Mouse (Mus musculus) limb, embryonic 13.5 days (tissue): Measurements from ENCODE around the gene Rpl31. TPM values are rescaled to one million over a fixed set of nuclear protein-coding genes. Genes with fewer than 3 reads are reported as not detected.

Source experiments
- ATAC-seq: fragments of 200-750 bp; cut with Nextera tagmentation; 2 replicates; pipeline ENCODE4 v1.8.0; 2017; ENCODE audit warnings: low read depth, moderate number of reproducible peaks, moderate TSS enrichment; ENCODE audit not compliant: low FRiP score
- H3K27ac ChIP-seq: fragments of 300-500 bp; sonication (generic); 2 replicates; pipeline ENCODE4 v1.5.1; 2015; ENCODE audit warnings: inconsistent platforms, mild to moderate bottlenecking, moderate library complexity
- H3K27me3 ChIP-seq: fragments of 300-500 bp; sonication (generic); 2 replicates; pipeline ENCODE4 v1.6.1; 2015; ENCODE audit warnings: mild to moderate bottlenecking, inconsistent platforms
- H3K36me3 ChIP-seq: fragments of 300-500 bp; sonication (generic); 2 replicates; pipeline ENCODE4 v1.6.1; 2015; ENCODE audit warnings: inconsistent platforms, mild to moderate bottlenecking, moderate library complexity
- H3K4me1 ChIP-seq: fragments of 300-500 bp; sonication (generic); 2 replicates; pipeline ENCODE4 v1.6.1; 2015; ENCODE audit warnings: inconsistent platforms
- H3K4me2 ChIP-seq: fragments of 300-500 bp; sonication (generic); replicated peaks from 2 replicates; pipeline ENCODE4 v1.6.1; 2015; ENCODE audit warnings: inconsistent platforms, mild to moderate bottlenecking, moderate library complexity
- H3K4me3 ChIP-seq: fragments of 300-500 bp; sonication (generic); 2 replicates; pipeline ENCODE4 v1.5.1; 2015; ENCODE audit warnings: moderate library complexity, mild to moderate bottlenecking, inconsistent platforms
- H3K9ac ChIP-seq: fragments of 300-500 bp; sonication (generic); 2 replicates; pipeline ENCODE4 v1.6.1; 2015; ENCODE audit warnings: mild to moderate bottlenecking, inconsistent platforms
- H3K9me3 ChIP-seq: fragments of 300-500 bp; sonication (generic); 2 replicates; pipeline ENCODE4 v1.6.1; 2016; ENCODE audit warnings: inconsistent platforms
- WGBS: fragments of 180-500 bp; shearing (Covaris S2); methylation state at CpG from one replicate; pipeline ENCODE4 v1.1.7; 2015; 5-methylcytosine and 5-hydroxymethylcytosine counted together
- polyA plus RNA-seq: library from polyadenylated mRNA; unstranded; fragments of >200 nt; fragmentation: Nextera tagmentation; extraction: Ambion mirVana; gene quantifications from 2 replicates; pipeline ENCODE4 v1.2.1, GENCODE M21; 2015

The Rpl31 gene
- polyA plus RNA-seq, 1 experiment from 2014 or later: 514 TPM

DNA sequence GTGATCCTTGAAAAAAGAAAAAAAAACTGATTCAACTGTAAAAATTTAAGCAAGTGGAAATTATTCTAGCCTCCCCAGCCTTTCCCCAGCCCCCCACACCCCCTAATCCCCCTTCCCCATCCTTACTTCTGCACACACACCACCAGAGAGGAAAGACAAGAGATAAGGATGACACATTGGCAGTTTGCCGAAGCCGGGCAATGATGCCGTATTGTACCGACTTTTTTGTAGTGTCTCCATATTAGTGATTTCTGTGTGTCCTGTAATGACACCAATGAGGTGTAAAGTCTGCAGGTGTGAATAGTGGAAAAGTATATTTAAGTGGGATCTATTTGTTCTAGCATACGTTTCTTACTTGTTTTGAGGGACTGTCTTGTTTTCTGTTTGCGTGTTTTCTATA is 27.5 kb upstream of the Rpl31 start:
- peaks cover 13% of the 10 kb centered on the region for H3K4me1 ChIP-seq
- WGBS: 86% methylated on average over 6 of the region's 6 CpGs
- no peak overlapping the region for H3K9ac ChIP-seq
- no peak for ATAC-seq
- H3K9me3 ChIP-seq: no peaks in the 10 kb centered on the region
- no peak overlapping the region for H3K27ac ChIP-seq
- H3K27me3 ChIP-seq: peaks cover 26% of the 10 kb centered on the region
- H3K4me2 ChIP-seq: no peak overlapping the region
- H3K36me3 ChIP-seq: no peaks in the 10 kb centered on the region
- H3K4me3 ChIP-seq: no peak overlapping the region

- H3K27ac ChIP-seq: no peak overlapping the region
- peaks cover 8% of the 10 kb centered on the region for H3K4me1 ChIP-seq
- no peak overlapping the region for H3K4me2 ChIP-seq
- ATAC-seq: peak; percentile 28; the same call in 1 of the 2 replicates
- peaks cover 29% of the 10 kb centered on the region for H3K27me3 ChIP-seq
- 15% methylated on average over 8 of the region's 8 CpGs for WGBS
- H3K4me3 ChIP-seq: no peak overlapping the region
- no peaks in the 10 kb centered on the region for H3K36me3 ChIP-seq
- no peaks in the 10 kb centered on the region for H3K9me3 ChIP-seq
- H3K9ac ChIP-seq: no peak overlapping the region
Measured at GRCm38 (mm10) chr1:39340647-39341046, 27.0 kb upstream of the Rpl31 start.

GRCm38 (mm10) chr1:39341807-39342206 is 25.8 kb upstream of the Rpl31 start:
- H3K9me3 ChIP-seq: no peaks in the 10 kb centered on the region
- no peak overlapping the region for H3K27ac ChIP-seq
- no peaks in the 10 kb centered on the region for H3K4me1 ChIP-seq
- peaks cover 23% of the 10 kb centered on the region for H3K27me3 ChIP-seq
- H3K4me3 ChIP-seq: no peak overlapping the region
- no peak for ATAC-seq
- H3K9ac ChIP-seq: no peak overlapping the region
- H3K36me3 ChIP-seq: no peaks in the 10 kb centered on the region
- WGBS: 73% methylated on average over 4 of the region's 4 CpGs
- no peak overlapping the region for H3K4me2 ChIP-seq

- ATAC-seq: no peak
- Histone ChIP-seq H3K27me3 (peaks cover 16% of the 10 kb centered on the region), H3K27ac (no peak overlapping the region), H3K4me3 (no peak overlapping the region), H3K4me2 (no peak overlapping the region), H3K9ac (no peak overlapping the region), H3K9me3 (no peaks in the 10 kb centered on the region), H3K36me3 (no peaks in the 10 kb centered on the region), H3K4me1 (no peaks in the 10 kb centered on the region)
- 78% methylated on average over 5 of the region's 5 CpGs for WGBS
Measured at GRCm38 (mm10) chr1:39343242-39343641, 24.4 kb upstream of the Rpl31 start.

- H3K27ac ChIP-seq: no peak overlapping the region
- H3K9ac ChIP-seq: no peak overlapping the region
- H3K4me3 ChIP-seq: no peak overlapping the region
- H3K9me3 ChIP-seq: no peaks in the 10 kb centered on the region
- 0 out of 2 replicates have a peak, but pooled peaks cover 6% of the 10 kb centered on the region for H3K27me3 ChIP-seq
- no peak for ATAC-seq
- no peaks in the 10 kb centered on the region for H3K36me3 ChIP-seq
- 62% methylated on average over 21 of the region's 21 CpGs for WGBS
- H3K4me1 ChIP-seq: no peaks in the 10 kb centered on the region
- no peak overlapping the region for H3K4me2 ChIP-seq
Measured at GRCm38 (mm10) chr1:39344981-39345600, 22.6 kb upstream of the Rpl31 start.

DNA sequence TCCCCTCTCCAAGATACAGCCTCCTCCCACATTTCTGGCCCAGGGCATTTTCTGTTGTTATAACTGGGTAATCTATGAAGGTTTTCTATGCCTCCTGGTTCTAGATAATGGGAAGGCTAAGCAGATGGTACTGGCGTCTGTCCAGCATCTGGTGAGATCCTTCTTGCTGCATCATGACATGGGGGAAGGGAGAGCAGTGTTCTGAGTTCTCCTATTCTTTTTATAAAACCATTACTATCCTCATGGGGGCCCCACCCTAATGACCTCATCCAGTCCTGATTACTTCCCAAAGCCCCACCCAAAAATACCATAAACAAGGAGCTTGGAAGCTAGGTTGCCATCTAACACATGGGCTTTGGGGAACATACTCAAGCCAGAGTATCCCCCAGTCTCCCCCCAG is 18.6 kb upstream of the Rpl31 start:
- no peaks in the 10 kb centered on the region for H3K9me3 ChIP-seq
- H3K36me3 ChIP-seq: no peaks in the 10 kb centered on the region
- no peak overlapping the region for H3K4me3 ChIP-seq
- 73% methylated on average over 1 of the region's 1 CpGs for WGBS
- no peak for ATAC-seq
- H3K27ac ChIP-seq: no peak overlapping the region
- H3K27me3 ChIP-seq: 0 out of 2 replicates have a peak, but pooled peaks cover 6% of the 10 kb centered on the region
- no peaks in the 10 kb centered on the region for H3K4me1 ChIP-seq
- H3K4me2 ChIP-seq: no peak overlapping the region
- no peak overlapping the region for H3K9ac ChIP-seq

DNA sequence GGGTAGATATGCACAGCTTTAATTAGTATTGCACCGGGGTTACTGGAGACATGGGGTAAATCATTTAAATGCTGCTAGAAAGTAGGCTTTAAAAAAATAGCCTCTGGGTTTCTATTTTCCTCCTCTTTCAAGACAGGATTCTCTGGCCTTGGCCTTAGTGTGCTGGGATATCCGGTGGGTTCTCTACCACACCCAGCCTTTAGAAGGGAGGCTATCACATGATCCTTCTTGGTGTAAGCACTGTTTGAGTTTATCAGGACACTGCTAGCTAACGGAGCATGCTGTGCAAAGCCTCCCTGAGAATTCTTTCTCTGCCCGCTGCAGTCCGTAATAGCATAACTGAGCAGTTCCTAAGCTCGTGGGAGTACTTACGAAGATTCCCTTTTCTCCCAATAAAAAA is 18.2 kb upstream of the Rpl31 start:
- no peak for ATAC-seq
- WGBS: 84% methylated on average over 7 of the region's 7 CpGs

GRCm38 (mm10) chr1:39361754-39362514 is 5.7 kb upstream of the Rpl31 start:
- Histone ChIP-seq H3K4me3 (peak overlapping the region; percentile 27), H3K27ac (no peak overlapping the region), H3K9ac (peak overlapping the region; percentile 55), H3K4me1 (peaks cover 4% of the 10 kb centered on the region), H3K4me2 (peak overlapping the region; percentile 63), H3K9me3 (no peaks in the 10 kb centered on the region), H3K36me3 (no peaks in the 10 kb centered on the region), H3K27me3 (peaks cover 15% of the 10 kb centered on the region; the same call in 1 of the 2 replicates)
- no peak for ATAC-seq
- 27% methylated on average over 24 of the region's 24 CpGs for WGBS

More for the DNA sequence above, 18.2 kb upstream of the Rpl31 start:
- no peak overlapping the region for H3K27ac ChIP-seq
- no peak overlapping the region for H3K4me3 ChIP-seq
- H3K9ac ChIP-seq: no peak overlapping the region
- H3K4me2 ChIP-seq: no peak overlapping the region
- H3K36me3 ChIP-seq: no peaks in the 10 kb centered on the region
- no peaks in the 10 kb centered on the region for H3K9me3 ChIP-seq
- no peaks in the 10 kb centered on the region for H3K4me1 ChIP-seq
- H3K27me3 ChIP-seq: 0 out of 2 replicates have a peak, but pooled peaks cover 6% of the 10 kb centered on the region

DNA sequence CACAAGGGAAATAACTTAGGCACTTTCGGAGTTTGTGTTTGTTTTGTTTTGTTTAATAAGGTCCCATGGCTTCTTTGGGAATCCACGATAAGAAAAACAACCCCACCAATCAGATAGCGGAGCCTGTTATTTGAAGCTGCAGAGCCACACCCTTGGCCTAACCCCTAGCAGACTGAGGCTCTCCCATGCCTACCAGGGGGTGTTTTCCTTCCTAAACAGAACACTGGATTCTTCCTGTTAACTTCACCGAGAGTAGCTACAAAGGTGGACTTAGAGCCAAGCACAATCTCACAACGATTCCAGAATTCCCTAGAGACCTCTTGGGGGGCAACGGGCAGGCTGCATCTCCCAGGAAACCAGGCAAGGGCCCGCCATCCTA is 5.1 kb upstream of the Rpl31 start:
- Histone ChIP-seq H3K27ac (no peak overlapping the region), H3K4me2 (no peak overlapping the region), H3K9ac (no peak overlapping the region), H3K36me3 (no peaks in the 10 kb centered on the region), H3K9me3 (no peaks in the 10 kb centered on the region), H3K4me3 (no peak overlapping the region), H3K27me3 (peaks cover 15% of the 10 kb centered on the region; the same call in 1 of the 2 replicates), H3K4me1 (peaks cover 7% of the 10 kb centered on the region)
- ATAC-seq: no peak
- WGBS: 49% methylated on average over 7 of the region's 7 CpGs

DNA sequence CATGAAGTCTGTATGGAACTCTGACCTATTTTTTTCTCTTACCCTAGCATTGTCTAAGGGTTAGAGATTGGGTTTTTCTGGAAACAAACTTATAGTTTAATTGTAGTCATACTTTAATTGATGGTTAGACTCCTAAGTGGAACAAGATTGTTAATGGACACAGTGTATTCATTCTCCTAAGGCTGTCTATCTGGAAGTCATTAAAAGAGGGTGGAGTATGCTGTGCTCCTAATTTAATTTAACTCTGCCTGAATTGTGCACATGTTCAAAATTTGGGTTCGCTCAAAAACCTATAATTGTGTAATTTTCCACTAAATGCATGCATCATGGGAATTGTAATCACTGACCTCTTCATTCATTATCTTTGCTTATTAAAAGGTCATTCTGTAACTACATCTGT is 2.1 kb upstream of the Rpl31 start:
- H3K4me3 ChIP-seq: no peak overlapping the region
- no peak overlapping the region for H3K27ac ChIP-seq
- peaks cover 13% of the 10 kb centered on the region; the same call in 1 of the 2 replicates for H3K27me3 ChIP-seq
- no peak for ATAC-seq
- no peaks in the 10 kb centered on the region for H3K9me3 ChIP-seq
- peaks cover 11% of the 10 kb centered on the region for H3K36me3 ChIP-seq
- WGBS: 57% methylated on average over 1 of the region's 1 CpGs
- no peak overlapping the region for H3K9ac ChIP-seq
- H3K4me1 ChIP-seq: peaks cover 21% of the 10 kb centered on the region
- no peak overlapping the region for H3K4me2 ChIP-seq

DNA sequence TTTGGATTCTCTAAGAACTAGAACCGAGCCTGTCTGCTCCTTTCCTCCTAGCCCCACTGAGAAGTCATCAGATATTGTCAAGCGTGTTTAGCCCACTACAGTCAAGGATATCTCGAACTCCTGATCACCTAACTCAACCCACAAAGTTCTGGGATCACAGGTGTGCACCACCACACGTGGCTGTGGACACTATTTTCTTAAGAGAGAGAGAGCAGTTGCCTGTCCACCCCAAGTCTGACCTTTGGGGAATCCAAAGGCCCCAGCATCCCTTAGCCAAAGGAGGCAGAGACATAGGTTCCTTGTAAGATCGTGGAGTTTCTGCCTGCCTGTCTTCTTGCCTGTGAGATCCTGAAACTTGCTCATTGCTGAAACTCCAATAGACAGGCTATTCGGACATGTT is 597 bp upstream of the Rpl31 start:
- Histone ChIP-seq H3K27me3 (no peaks in the 10 kb centered on the region; the same call in 1 of the 2 replicates), H3K4me3 (peak overlapping the region; percentile 95), H3K4me2 (peak overlapping the region; percentile 90), H3K9me3 (no peaks in the 10 kb centered on the region), H3K9ac (peak overlapping the region; percentile 65), H3K4me1 (peaks cover 21% of the 10 kb centered on the region), H3K36me3 (peaks cover 26% of the 10 kb centered on the region), H3K27ac (no peak overlapping the region)
- WGBS: 28% methylated on average over 6 of the region's 6 CpGs
- ATAC-seq: no peak

GRCm38 (mm10) chr1:39368267-39368841 is 712 bp downstream of the Rpl31 start:
- Histone ChIP-seq H3K4me1 (peaks cover 21% of the 10 kb centered on the region), H3K4me2 (peak overlapping the region; percentile 90), H3K9ac (peak overlapping the region; percentile 98), H3K36me3 (peaks cover 39% of the 10 kb centered on the region), H3K9me3 (no peaks in the 10 kb centered on the region), H3K4me3 (peak overlapping the region; percentile 95), H3K27me3 (no peaks in the 10 kb centered on the region), H3K27ac (peak overlapping the region; percentile 92)
- WGBS: under 1% methylated on average over 34 of the region's 34 CpGs
- peak; percentile 55 for ATAC-seq
